Mouse (Mus musculus) lung, postnatal 0 days (tissue): Measurements from ENCODE around the gene Il25. TPM values are rescaled to one million over a fixed set of nuclear protein-coding genes. Genes with fewer than 3 reads are reported as not detected.
"Not testable (repeated sequence)": the region's sequence is repeated elsewhere in the genome, so short reads cannot be mapped to it uniquely, and the experiment has no call there.

Source experiments
- ATAC-seq: fragments of 200-750 bp; cut with Nextera tagmentation; 2 replicates; pipeline ENCODE4 v1.8.0; 2017; ENCODE audit warnings: moderate library complexity
- DNase-seq: peaks from one replicate; pipeline ENCODE4 v3.0.0-alpha.2; 2016; ENCODE audit warnings: low spot score
- H3K27ac ChIP-seq: fragments of 300-500 bp; sonication (generic); 2 replicates; pipeline ENCODE4 v1.5.1; 2014; ENCODE audit warnings: antibody characterized with exemption, mild to moderate bottlenecking, low read length, mixed read lengths
- H3K27me3 ChIP-seq: fragments of 300-500 bp; sonication (generic); replicated peaks from 2 replicates; pipeline ENCODE4 v1.6.1; 2014; ENCODE audit warnings: low read length, mixed read lengths; ENCODE audit not compliant: insufficient read depth
- H3K36me3 ChIP-seq: fragments of 300-500 bp; sonication (generic); 2 replicates; pipeline ENCODE4 v1.6.1; 2014; ENCODE audit warnings: low read length, mixed read lengths; ENCODE audit not compliant: insufficient read depth
- H3K4me1 ChIP-seq: fragments of 300-500 bp; sonication (generic); 2 replicates; pipeline ENCODE4 v1.6.1; 2014; ENCODE audit warnings: antibody characterized with exemption, low read depth, low read length, mixed read lengths; ENCODE audit not compliant: insufficient read depth
- H3K4me2 ChIP-seq: fragments of 300-500 bp; sonication (generic); replicated peaks from 2 replicates; pipeline ENCODE4 v1.6.1; 2014; ENCODE audit warnings: low read depth, mild to moderate bottlenecking, low read length, moderate library complexity, mixed read lengths
- H3K4me3 ChIP-seq: fragments of 300-500 bp; sonication (generic); 2 replicates; pipeline ENCODE4 v1.5.1; 2014; ENCODE audit warnings: low read depth, low read length
- H3K9ac ChIP-seq: fragments of 300-500 bp; sonication (generic); replicated peaks from 2 replicates; pipeline ENCODE4 v1.6.1; 2014; ENCODE audit warnings: low read depth, mild to moderate bottlenecking
- H3K9me3 ChIP-seq: fragments of 300-500 bp; sonication (generic); 2 replicates; pipeline ENCODE4 v1.6.1; 2016; ENCODE audit warnings: low read length, mixed read lengths
- CTCF ChIP-seq: IDR thresholded peaks from 2 replicates; pipeline ENCODE4 v1.5.1; 2016; ENCODE audit warnings: antibody characterized with exemption, mild to moderate bottlenecking
- EP300 ChIP-seq: IDR thresholded peaks from 2 replicates; pipeline ENCODE4 v1.6.1; 2016; ENCODE audit warnings: antibody characterized with exemption, mild to moderate bottlenecking, control low read depth
- WGBS: fragments of 180-500 bp; shearing (Covaris S2); extraction: QIAGEN DNeasy Blood & Tissue Kit; methylation state at CpG from one replicate; pipeline ENCODE4 v1.1.7; 2014; 5-methylcytosine and 5-hydroxymethylcytosine counted together
- polyA plus RNA-seq: library from polyadenylated mRNA; unstranded; fragments of >200 nt; fragmentation: Nextera tagmentation; extraction: Ambion mirVana; gene quantifications from 2 replicates; pipeline ENCODE4 v1.2.1, GENCODE M21; 2015

Il25 gene
- polyA plus RNA-seq, 1 experiment from 2014 or later, result not detected

DNA sequence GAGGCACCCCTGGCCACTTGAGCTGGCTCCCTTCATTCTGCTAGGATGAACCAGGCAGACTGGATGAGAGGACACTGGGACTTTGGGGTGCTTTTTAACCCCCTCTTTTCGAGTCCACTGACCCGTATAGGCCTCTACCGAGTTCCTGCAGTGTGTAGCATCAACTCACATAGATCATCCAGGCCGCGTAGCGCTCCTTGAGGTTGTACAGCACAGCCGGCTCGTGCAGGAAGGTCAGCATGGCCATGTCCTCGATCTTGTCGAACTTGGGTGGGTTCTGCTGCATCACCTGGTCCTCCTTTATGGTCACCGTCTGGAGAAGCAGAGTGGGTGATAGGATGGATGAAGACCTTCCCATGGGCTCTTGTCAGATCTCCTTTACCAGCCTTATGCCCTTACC is 31.2 kb downstream of the Il25 start:
- Histone ChIP-seq H3K9ac (no peak overlapping the region), H3K27me3 (no peaks in the 10 kb centered on the region), H3K4me3 (no peak overlapping the region), H3K36me3 (no peaks in the 10 kb centered on the region), H3K9me3 (no peaks in the 10 kb centered on the region), H3K4me1 (no peaks in the 10 kb centered on the region), H3K27ac (no peak overlapping the region), H3K4me2 (no peak overlapping the region)
- ATAC-seq (no peak), DNase-seq (no peak)
- TF ChIP-seq CTCF, result no peak
- no peak for TF ChIP-seq EP300
- 81% methylated on average over 11 of the region's 11 CpGs for WGBS

DNA sequence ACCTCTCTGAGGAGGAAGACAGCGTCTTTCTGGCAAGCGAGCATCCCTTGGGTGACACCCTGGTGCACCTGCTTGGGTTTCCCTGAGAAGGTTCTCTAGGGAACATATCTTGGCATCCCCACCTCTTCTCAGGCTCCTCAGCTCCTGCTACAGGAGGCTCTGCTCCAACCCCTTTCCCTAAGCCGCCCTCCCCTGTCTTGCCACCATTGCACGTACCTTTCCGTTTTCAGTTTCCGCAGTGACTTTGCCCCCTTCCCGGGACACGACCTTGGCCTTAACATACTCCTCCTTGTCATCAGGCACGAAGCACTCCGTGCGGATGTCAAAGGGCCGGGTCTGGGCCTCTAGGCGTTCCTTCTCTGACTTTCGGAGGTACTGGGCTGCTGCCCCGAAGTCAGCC is 32.5 kb downstream of the Il25 start:
- TF ChIP-seq EP300, result no peak
- H3K4me3 ChIP-seq, result no peak overlapping the region
- 69% methylated on average over 15 of the region's 15 CpGs for WGBS
- no peaks in the 10 kb centered on the region for H3K27me3 ChIP-seq
- no peak overlapping the region for H3K27ac ChIP-seq
- no peak overlapping the region for H3K9ac ChIP-seq
- no peak overlapping the region for H3K4me2 ChIP-seq
- ATAC-seq (no peak), DNase-seq (no peak)
- H3K36me3 ChIP-seq, result no peaks in the 10 kb centered on the region
- no peaks in the 10 kb centered on the region for H3K4me1 ChIP-seq
- no peaks in the 10 kb centered on the region for H3K9me3 ChIP-seq

DNA sequence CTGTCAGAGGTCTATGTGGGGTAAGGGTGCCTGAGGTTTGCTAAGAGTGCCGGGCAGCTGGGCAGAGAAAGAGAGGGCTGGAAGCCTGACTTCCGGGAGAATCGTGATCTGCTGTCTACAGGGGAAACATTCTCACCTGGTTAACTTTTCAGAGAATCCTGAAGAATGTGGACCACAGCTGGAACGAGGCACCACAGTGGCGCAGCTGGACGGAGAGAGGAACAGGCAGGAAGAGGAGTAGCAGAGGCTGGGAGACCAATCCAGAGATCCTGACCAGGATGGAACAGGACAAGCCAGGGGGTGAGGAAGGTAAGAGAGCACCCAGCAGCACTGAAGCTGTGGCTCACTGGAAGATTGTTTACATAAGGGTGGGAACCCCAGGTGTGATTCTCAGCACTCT is 33.1 kb downstream of the Il25 start:
- no peak overlapping the region for H3K9ac ChIP-seq
- no peak overlapping the region for H3K4me3 ChIP-seq
- WGBS, result 54% methylated on average over 6 of the region's 6 CpGs

DNA sequence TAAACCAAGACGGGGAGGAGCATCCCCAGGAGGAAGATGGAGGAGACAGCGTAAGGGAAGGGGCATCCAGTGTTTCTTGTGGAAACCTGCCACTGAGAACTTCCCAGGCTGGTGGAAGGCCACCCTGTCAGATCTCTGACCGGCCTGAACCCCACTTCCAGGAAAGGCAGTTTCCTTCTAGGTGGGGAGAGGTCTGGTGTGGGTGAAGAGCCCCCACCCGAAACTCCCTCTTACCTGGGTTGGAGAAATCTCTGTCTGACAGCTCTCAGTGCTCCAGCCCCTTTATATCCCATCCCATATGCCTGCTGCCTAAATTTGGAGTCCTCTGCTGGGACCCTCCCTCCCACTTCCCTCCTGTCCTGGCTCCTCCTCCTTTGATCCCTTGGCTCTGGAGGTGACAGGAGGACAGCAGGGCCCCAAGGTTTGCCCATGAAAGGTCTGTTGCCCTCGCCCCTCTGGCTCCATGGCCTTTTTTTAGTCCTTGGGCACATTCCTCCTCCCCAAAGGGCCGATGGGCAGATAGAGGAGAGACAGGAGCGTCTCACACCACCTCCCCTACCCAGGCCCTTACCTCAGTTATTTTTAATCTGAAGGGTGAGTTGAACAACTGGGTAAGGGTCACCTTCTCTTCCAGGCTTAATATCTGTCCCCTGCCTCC is 34.0 kb downstream of the Il25 start, which contains the start of gene Myh6:
TSS of gene Myh6 (minus strand) at position 608 of the 658 bp plus-strand sequence.
- no peaks in the 10 kb centered on the region for H3K9me3 ChIP-seq
- H3K4me3 ChIP-seq, result no peak within 1 kb of the TSS
- no peaks in the 10 kb centered on the region for H3K27me3 ChIP-seq
- TF ChIP-seq CTCF (no peak), EP300 (no peak)
- DNase-seq (no peak), ATAC-seq (no peak)
- H3K4me2 ChIP-seq, result no peak within 1 kb of the TSS
- WGBS, result 51% methylated on average over 7 of the region's 7 CpGs
- no peak within 1 kb of the TSS for H3K27ac ChIP-seq
- no peaks in the 10 kb centered on the region for H3K36me3 ChIP-seq
- H3K4me1 ChIP-seq, result no peaks in the 10 kb centered on the region
- H3K9ac ChIP-seq, result no peak within 1 kb of the TSS

More for the DNA sequence above, 33.1 kb downstream of the Il25 start:
- ATAC-seq, result no peak
- no peak overlapping the region for H3K27ac ChIP-seq
- H3K4me1 ChIP-seq, result no peaks in the 10 kb centered on the region
- no peak for TF ChIP-seq EP300
- TF ChIP-seq CTCF, result no peak
- no peaks in the 10 kb centered on the region for H3K36me3 ChIP-seq
- no peaks in the 10 kb centered on the region for H3K9me3 ChIP-seq
- no peak overlapping the region for H3K4me2 ChIP-seq
- no peaks in the 10 kb centered on the region for H3K27me3 ChIP-seq
- DNase-seq, result no peak

DNA sequence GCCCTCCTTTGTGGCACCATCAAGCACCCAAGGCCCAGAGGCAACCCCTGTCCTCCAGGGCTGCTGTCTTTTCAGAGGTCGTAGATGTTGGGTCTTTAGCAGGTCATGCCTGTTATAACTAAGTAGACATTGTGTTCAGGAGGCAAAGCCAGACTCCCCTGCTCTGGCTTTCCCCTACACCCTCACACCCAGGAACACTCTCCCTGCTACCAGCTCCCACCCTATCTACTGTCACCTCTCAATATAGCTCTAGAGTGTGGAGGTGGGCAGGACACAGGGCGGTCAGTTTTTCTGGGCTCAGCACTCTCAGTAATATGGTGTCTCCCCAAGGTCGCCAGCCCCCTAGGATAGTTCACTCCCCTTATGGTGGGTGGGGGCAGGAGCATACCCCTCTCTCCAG is 35.4 kb downstream of the Il25 start:
- no peak for DNase-seq
- Histone ChIP-seq H3K4me2 (no peak overlapping the region), H3K9me3 (no peaks in the 10 kb centered on the region), H3K27ac (no peak overlapping the region), H3K27me3 (no peaks in the 10 kb centered on the region), H3K36me3 (no peaks in the 10 kb centered on the region), H3K9ac (no peak overlapping the region), H3K4me1 (no peaks in the 10 kb centered on the region), H3K4me3 (no peak overlapping the region)
- ATAC-seq, result no peak
- 83% methylated on average over 3 of the region's 3 CpGs for WGBS
- TF ChIP-seq EP300 (no peak), CTCF (no peak)

DNA sequence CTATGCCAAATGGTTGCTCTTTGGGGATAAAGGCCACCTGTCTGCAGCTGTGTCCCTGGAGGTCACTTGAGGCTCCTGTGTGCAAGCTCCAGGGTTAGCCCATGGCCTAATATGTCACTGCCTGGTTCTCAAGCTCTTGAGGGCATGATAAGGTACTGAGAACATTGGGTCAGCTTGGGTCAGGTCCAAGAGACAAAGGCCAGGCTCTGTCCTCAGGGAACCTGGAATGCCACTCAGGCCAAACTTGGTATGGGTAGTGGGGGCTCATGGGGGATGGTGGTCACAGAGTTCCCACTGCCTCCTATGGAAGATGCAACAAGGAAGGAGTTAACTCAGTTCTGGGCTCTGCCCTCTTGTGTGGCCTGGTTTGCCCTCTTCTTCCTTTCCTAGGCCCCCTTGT is 35.8 kb downstream of the Il25 start:
- no peak for TF ChIP-seq CTCF
- no peak for TF ChIP-seq EP300
- Histone ChIP-seq H3K9me3 (no peaks in the 10 kb centered on the region), H3K27ac (no peak overlapping the region), H3K4me3 (no peak overlapping the region), H3K4me2 (no peak overlapping the region), H3K27me3 (no peaks in the 10 kb centered on the region), H3K4me1 (no peaks in the 10 kb centered on the region), H3K9ac (no peak overlapping the region), H3K36me3 (no peaks in the 10 kb centered on the region)
- no peak for DNase-seq
- ATAC-seq, result no peak; the same call in 1 of the 2 replicates

DNA sequence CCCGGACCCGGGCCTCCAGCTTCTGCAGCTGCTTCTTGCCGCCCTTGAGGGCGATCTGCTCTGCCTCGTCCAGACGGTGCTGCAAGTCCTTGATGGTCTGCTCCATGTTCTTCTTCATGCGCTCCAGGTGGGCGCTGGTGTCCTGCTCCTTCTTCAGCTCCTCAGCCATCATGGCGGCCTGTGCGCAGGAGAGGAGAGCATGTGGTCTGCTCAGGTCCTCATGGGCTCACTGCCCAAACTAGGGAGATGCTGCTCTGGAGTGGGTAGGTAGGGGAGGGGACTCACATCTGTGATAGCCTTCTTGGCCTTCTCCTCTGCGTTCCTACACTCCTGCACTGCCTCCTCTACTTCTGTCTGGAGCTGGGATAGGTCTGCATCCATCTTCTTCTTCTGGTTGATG is 40.3 kb downstream of the Il25 start:
- H3K27me3 ChIP-seq, DNase-seq, H3K36me3 ChIP-seq, H3K4me1 ChIP-seq, ATAC-seq, H3K4me2 ChIP-seq, H3K4me3 ChIP-seq, H3K27ac ChIP-seq, H3K9ac ChIP-seq, H3K9me3 ChIP-seq: not testable (repeated sequence)
- WGBS, result 87% methylated on average over 7 of the region's 11 CpGs
